Mouse (Mus musculus): Measurements from ENCODE around the gene St3gal4. TPM values are rescaled to one million over a fixed set of nuclear protein-coding genes. Genes with fewer than 3 reads are reported as not detected.
A peak's percentile ranks its signal among the peaks of the same experiment; 100 is the strongest.

Gene St3gal4
- total and polyA plus RNA-seq, 2 experiments, result 26.5 to 74.6 TPM

GRCm38 (mm10) chr9:35095726-35096125 is 23.3 kb downstream of the St3gal4 start:
- H3K9ac ChIP-seq (ENCODE audit: low read depth, low read length), result no peak overlapping the region
- H3K4me3 ChIP-seq (ENCODE audit: insufficient read depth, low read depth, low read length), result no peak overlapping the region
- H3K79me2 ChIP-seq (ENCODE audit: control insufficient read depth, insufficient read depth, low read length), result peaks cover 51% of the 10 kb centered on the region
- no peaks in the 10 kb centered on the region for H3K27me3 ChIP-seq (ENCODE audit: control insufficient read depth, insufficient read depth, low read length)
- 44% methylated on average over 1 of the region's 1 CpGs for WGBS
- H3K36me3 ChIP-seq (ENCODE audit: control insufficient read depth, insufficient read depth, low read length), result peaks cover 10% of the 10 kb centered on the region
- TF ChIP-seq POLR2A (IDR thresholded peaks at IDR 0.05; ENCODE audit: extremely low read depth, insufficient read depth, low read length), result no peak
- no peak for TF ChIP-seq CTCF (IDR thresholded peaks at IDR 0.05; ENCODE audit: low read depth, low read length)
- H3K27ac ChIP-seq (replicated peaks; ENCODE audit: insufficient read depth, low read depth, low read length), result no peak overlapping the region
- DNase-seq (ENCODE audit: extremely low read depth, low read depth, low spot score), result peak; percentile 67
- H3K4me1 ChIP-seq (ENCODE audit: control insufficient read depth, insufficient read depth, low read length), result peaks cover 36% of the 10 kb centered on the region

GRCm38 (mm10) chr9:35093350-35093749 is 25.7 kb downstream of the St3gal4 start:
- no peak overlapping the region for H3K9ac ChIP-seq (ENCODE audit: low read depth, low read length)
- no peak for DNase-seq (ENCODE audit: extremely low read depth, low read depth, low spot score)
- H3K4me1 ChIP-seq (ENCODE audit: control insufficient read depth, insufficient read depth, low read length), result peaks cover 23% of the 10 kb centered on the region
- H3K27me3 ChIP-seq (ENCODE audit: control insufficient read depth, insufficient read depth, low read length), result no peaks in the 10 kb centered on the region
- peaks cover 31% of the 10 kb centered on the region for H3K79me2 ChIP-seq (ENCODE audit: control insufficient read depth, insufficient read depth, low read length)
- H3K36me3 ChIP-seq (ENCODE audit: control insufficient read depth, insufficient read depth, low read length), result peaks cover 5% of the 10 kb centered on the region; the same call in 1 of the 2 replicates
- TF ChIP-seq CTCF (IDR thresholded peaks at IDR 0.05; ENCODE audit: low read depth, low read length), result no peak
- no peak for TF ChIP-seq POLR2A (IDR thresholded peaks at IDR 0.05; ENCODE audit: extremely low read depth, insufficient read depth, low read length)
- no peak overlapping the region for H3K27ac ChIP-seq (replicated peaks; ENCODE audit: insufficient read depth, low read depth, low read length)
- WGBS, result 88% methylated on average over 3 of the region's 3 CpGs
- no peak overlapping the region for H3K4me3 ChIP-seq (ENCODE audit: insufficient read depth, low read depth, low read length)

- H3K79me2 ChIP-seq (ENCODE audit: control insufficient read depth, insufficient read depth, low read length), result peaks cover 27% of the 10 kb centered on the region
- 87% methylated on average over 2 of the region's 2 CpGs for WGBS
- H3K9ac ChIP-seq (ENCODE audit: low read depth, low read length), result no peak overlapping the region
- no peak overlapping the region for H3K27ac ChIP-seq (replicated peaks; ENCODE audit: insufficient read depth, low read depth, low read length)
- peaks cover 23% of the 10 kb centered on the region for H3K4me1 ChIP-seq (ENCODE audit: control insufficient read depth, insufficient read depth, low read length)
- H3K27me3 ChIP-seq (ENCODE audit: control insufficient read depth, insufficient read depth, low read length), result no peaks in the 10 kb centered on the region
- no peak overlapping the region for H3K4me3 ChIP-seq (ENCODE audit: insufficient read depth, low read depth, low read length)
- no peak for TF ChIP-seq POLR2A (IDR thresholded peaks at IDR 0.05; ENCODE audit: extremely low read depth, insufficient read depth, low read length)
- TF ChIP-seq CTCF (IDR thresholded peaks at IDR 0.05; ENCODE audit: low read depth, low read length), result no peak
- H3K36me3 ChIP-seq (ENCODE audit: control insufficient read depth, insufficient read depth, low read length), result peaks cover 5% of the 10 kb centered on the region; the same call in 1 of the 2 replicates
- no peak for DNase-seq (ENCODE audit: extremely low read depth, low read depth, low spot score)
Measured at GRCm38 (mm10) chr9:35092904-35093303, 26.2 kb downstream of the St3gal4 start.

- H3K9ac ChIP-seq (ENCODE audit: low read depth, low read length), result no peak overlapping the region
- DNase-seq (ENCODE audit: extremely low read depth, low read depth, low spot score), result no peak
- H3K27ac ChIP-seq (replicated peaks; ENCODE audit: insufficient read depth, low read depth, low read length), result peak overlapping the region; percentile 65
- H3K4me3 ChIP-seq (ENCODE audit: insufficient read depth, low read depth, low read length), result no peak overlapping the region
- no peaks in the 10 kb centered on the region for H3K27me3 ChIP-seq (ENCODE audit: control insufficient read depth, insufficient read depth, low read length)
- TF ChIP-seq CTCF (IDR thresholded peaks at IDR 0.05; ENCODE audit: low read depth, low read length), result no peak
- peaks cover 2% of the 10 kb centered on the region; the same call in 1 of the 2 replicates for H3K36me3 ChIP-seq (ENCODE audit: control insufficient read depth, insufficient read depth, low read length)
- peaks cover 9% of the 10 kb centered on the region for H3K79me2 ChIP-seq (ENCODE audit: control insufficient read depth, insufficient read depth, low read length)
- 53% methylated on average over 2 of the region's 2 CpGs for WGBS
- peaks cover 38% of the 10 kb centered on the region for H3K4me1 ChIP-seq (ENCODE audit: control insufficient read depth, insufficient read depth, low read length)
Measured at GRCm38 (mm10) chr9:35061446-35061845, 57.6 kb downstream of the St3gal4 start.

GRCm38 (mm10) chr9:35059881-35060280 is 59.2 kb downstream of the St3gal4 start:
- no peak for DNase-seq (ENCODE audit: extremely low read depth, low read depth, low spot score)
- Histone ChIP-seq H3K4me1 (ENCODE audit: control insufficient read depth, insufficient read depth, low read length) (peaks cover 41% of the 10 kb centered on the region), H3K4me3 (ENCODE audit: insufficient read depth, low read depth, low read length) (no peak overlapping the region), H3K9ac (ENCODE audit: low read depth, low read length) (no peak overlapping the region), H3K79me2 (ENCODE audit: control insufficient read depth, insufficient read depth, low read length) (peaks cover 22% of the 10 kb centered on the region), H3K27me3 (ENCODE audit: control insufficient read depth, insufficient read depth, low read length) (no peaks in the 10 kb centered on the region), H3K27ac (replicated peaks; ENCODE audit: insufficient read depth, low read depth, low read length) (peak overlapping the region; percentile 94), H3K36me3 (ENCODE audit: control insufficient read depth, insufficient read depth, low read length) (peaks cover 4% of the 10 kb centered on the region)
- 23% methylated on average over 5 of the region's 5 CpGs for WGBS
- no peak for TF ChIP-seq POLR2A (IDR thresholded peaks at IDR 0.05; ENCODE audit: extremely low read depth, insufficient read depth, low read length)
- TF ChIP-seq CTCF (IDR thresholded peaks at IDR 0.05; ENCODE audit: low read depth, low read length), result peak; percentile 28; the same call in 1 of the 2 replicates

- peak; percentile 100 for DNase-seq (ENCODE audit: extremely low read depth, low read depth, low spot score)
- Histone ChIP-seq H3K27me3 (ENCODE audit: control insufficient read depth, insufficient read depth, low read length) (no peaks in the 10 kb centered on the region), H3K79me2 (ENCODE audit: control insufficient read depth, insufficient read depth, low read length) (peaks cover 22% of the 10 kb centered on the region), H3K27ac (replicated peaks; ENCODE audit: insufficient read depth, low read depth, low read length) (peak overlapping the region; percentile 99), H3K9ac (ENCODE audit: low read depth, low read length) (peak overlapping the region; percentile 55), H3K36me3 (ENCODE audit: control insufficient read depth, insufficient read depth, low read length) (peaks cover 14% of the 10 kb centered on the region), H3K4me1 (ENCODE audit: control insufficient read depth, insufficient read depth, low read length) (peaks cover 41% of the 10 kb centered on the region), H3K4me3 (ENCODE audit: insufficient read depth, low read depth, low read length) (no peak overlapping the region)
- 4% methylated on average over 2 of the region's 2 CpGs for WGBS
- no peak for TF ChIP-seq CTCF (IDR thresholded peaks at IDR 0.05; ENCODE audit: low read depth, low read length)
- TF ChIP-seq POLR2A (IDR thresholded peaks at IDR 0.05; ENCODE audit: extremely low read depth, insufficient read depth, low read length), result no peak
Measured at GRCm38 (mm10) chr9:35058596-35059354, 60.3 kb downstream of the St3gal4 start.

All from liver, adult 2 months (tissue).